Mouse (Mus musculus): ENCODE measurements around the gene Cmklr1.

The Cmklr1 gene

DNA sequence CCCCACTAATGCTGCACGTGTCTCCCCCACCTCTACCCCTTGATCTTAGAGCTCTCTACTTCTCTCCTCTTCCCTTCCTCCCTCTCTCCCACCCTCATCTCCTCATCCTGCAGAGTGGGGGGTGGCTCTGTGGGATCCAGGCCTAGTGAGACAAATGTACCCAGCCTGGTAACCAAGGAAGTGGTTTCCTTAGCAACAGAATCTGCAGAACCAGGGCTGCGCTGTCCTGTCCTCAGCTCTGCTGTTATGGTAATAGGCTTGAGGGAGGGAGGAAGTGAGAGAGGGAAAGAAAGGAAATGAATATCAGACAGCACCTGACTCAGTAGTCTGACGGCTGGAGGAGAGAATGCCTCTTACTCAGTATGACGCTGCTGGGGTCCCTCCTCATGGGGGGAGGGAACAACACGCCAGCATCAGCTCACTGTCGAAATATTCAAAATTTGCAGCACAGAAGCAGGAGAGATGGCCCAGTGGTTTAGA lies 58.4 kb downstream of the Cmklr1 start:
- in situ Hi-C loops (cut with MboI; ENCODE audit: low sequenced_read_pairs), result loop anchor here (25.0 kb wide), 1 partner anchor 246 kb away; the partner anchor contains the start of gene Selplg

DNA sequence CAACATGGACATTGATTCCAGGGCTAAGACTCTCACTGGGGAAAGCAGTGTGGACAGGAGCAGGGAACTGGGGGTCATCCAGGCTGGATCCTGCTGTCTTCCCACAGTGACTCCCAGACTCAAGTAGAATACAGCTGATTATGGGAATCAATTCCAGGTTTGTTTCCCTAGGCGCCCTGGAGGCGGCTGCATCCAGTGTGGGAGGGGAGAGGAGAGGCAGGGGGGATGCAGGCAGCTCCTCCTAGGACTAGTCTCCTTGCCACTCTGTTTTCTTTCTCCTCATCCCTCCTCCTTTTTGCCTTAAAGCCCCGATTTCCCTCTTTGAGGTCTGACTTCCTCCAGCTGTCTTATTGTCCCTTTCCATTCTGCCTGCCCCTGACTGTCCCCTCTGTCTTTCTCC lies 59.1 kb downstream of the Cmklr1 start:
- in situ Hi-C loops (cut with MboI; ENCODE audit: low sequenced_read_pairs), result loop anchor here (25.0 kb wide), 1 partner anchor 246 kb away; the partner anchor contains the start of gene Selplg

DNA sequence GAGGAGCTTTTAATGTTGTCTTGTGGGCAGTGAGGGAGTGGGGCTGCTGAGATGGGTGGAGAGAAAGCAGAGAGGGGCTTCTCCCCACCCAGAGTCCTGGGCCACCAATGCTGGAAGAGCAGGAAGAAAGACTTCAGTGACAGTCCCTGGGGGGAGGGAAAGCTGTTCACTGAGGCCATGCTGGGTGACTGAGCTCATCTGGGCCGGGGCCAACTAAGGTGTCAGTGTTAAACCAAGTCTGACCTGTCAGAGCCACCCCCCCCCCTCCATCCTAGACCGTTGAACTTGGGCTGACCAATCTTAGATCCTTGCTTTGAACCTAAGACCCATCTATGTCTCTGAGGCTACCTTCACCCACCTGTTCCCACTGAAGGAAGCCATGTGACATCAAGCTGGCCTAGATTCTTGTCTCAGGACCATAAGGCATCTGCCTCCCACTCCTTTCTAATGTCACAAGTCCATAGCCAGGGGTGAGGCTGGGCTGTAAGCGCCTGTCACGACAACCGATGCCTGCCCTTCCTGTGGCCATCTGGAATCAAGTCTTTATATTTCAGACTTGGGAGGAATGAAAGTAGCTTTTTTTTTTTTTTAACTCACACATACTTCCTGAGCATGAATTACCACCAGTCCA lies 60.1 kb downstream of the Cmklr1 start:
- in situ Hi-C loops (cut with MboI; ENCODE audit: low sequenced_read_pairs), result loop anchor here (25.0 kb wide), 1 partner anchor 247 kb away; the partner anchor contains the start of gene Selplg

DNA sequence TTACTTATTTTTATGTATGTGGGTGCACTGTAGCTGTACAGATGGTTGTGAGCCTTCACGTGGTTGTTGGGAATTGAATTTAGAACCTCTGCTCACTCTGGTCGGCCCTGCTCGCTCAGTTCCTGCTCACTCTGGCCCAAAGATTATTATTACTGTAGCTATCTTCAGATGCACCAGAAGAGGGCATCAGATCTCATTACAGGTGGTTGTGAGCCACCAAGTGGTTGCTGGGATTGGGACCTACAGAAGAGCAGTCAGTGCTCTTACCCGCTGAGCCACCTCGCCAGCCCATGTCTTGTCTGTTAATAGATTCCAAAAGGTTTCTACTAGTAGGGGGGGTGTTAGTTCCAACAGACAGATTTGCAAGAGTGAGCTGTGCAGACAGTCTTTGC lies 63.8 kb downstream of the Cmklr1 start:
- in situ Hi-C loops (cut with MboI; ENCODE audit: low sequenced_read_pairs), result loop anchor here (25.0 kb wide), 1 partner anchor 251 kb away; the partner anchor contains the start of gene Selplg

DNA sequence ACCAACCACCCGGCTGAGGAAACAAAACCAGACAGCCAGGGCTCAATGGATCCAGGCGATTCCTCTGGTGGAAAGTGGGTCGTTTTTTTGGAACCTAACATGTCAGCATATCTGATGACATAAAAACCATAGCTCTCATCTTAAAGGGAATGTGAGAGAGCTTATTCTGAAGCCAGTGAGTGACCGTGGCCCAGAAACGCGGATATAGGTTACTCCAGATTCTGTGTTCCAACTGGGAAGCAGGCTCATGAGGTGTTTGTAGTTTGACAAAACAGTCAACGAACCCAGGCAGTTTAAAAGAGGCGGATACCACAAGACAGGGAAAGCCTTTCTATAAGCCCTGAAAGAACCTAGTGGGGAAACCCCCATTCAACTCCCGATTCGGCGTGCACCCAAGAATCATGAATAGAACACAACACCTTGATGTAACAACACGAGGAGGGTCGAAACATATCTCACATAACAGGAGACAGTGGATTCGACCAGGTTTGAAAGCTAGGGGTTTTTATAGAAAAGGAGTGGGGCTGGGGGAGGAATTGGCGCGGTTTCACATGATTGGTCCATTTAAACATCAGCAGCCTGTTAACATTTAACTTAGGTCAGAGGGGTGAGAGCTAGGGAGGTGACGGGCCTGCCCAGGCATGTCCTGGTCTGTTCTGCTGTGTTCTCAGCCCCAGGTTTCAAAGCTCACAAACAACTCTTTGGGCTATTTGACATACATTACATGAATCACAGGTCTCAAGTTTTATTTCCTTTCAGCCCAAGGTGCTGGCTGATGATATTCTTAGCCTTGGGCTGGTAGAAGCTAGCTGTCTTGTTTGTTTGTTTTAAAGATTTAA lies 64.4 kb downstream of the Cmklr1 start:
- in situ Hi-C loops (cut with MboI; ENCODE audit: low sequenced_read_pairs), result loop anchor here (25.0 kb wide), 1 partner anchor 251 kb away; the partner anchor contains the start of gene Selplg

DNA sequence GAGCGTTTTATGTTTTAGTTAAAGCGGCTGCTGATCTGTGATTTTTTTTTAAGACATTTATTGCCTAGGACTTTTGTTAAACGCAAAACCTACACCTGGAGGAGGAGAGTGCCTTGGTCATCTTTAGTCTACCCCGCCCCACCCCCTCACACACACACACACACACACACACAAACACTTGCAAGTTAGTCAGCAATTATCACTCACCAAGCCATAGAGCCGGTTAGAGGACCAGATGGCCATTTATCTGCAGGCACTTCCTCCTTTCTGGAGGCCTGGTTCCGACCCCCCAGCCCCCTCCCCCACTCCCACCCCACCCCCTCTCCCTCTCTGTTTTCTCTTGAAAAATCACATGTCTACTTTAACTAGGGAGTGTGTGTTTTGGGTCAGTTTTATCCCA lies 65.8 kb downstream of the Cmklr1 start:
- in situ Hi-C loops (cut with MboI; ENCODE audit: low sequenced_read_pairs), result loop anchor here (25.0 kb wide), 1 partner anchor 253 kb away; the partner anchor contains the start of gene Selplg

DNA sequence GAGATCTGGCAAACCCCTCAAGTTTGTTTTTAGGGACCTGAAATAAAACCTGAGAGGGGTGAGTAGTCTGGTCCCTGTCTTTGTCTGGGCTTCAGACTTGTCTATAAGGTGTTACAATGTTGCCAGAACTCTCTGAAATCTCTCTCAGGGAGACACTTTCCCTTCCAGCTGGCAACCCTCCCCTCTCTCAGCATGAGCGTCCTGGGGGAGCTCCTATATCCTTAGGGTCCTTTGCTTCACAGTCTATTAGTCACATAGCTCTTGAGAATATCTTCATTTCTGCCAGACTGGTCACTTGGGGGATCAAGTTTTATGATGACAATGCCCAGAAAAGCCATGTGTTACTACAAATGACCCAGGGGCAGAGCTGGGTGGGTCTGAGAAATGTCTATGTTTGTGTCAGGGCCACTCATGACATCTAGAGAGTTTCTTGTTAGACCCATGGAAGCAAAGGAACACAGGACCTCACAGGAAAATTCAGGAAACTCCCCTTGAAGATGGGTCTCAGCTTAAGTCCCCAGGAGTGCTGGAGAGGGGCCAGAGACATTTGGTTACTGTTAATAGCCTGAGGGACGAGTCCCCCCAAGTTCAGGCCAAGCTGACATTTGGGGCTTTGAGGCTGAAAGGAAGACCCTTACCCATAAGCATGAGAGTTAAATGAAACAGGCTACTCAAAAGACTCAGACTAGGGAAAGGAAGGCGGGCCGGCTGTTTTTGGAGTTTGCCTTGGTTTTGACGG lies 66.6 kb downstream of the Cmklr1 start:
- in situ Hi-C loops (cut with MboI; ENCODE audit: low sequenced_read_pairs), result loop anchor here (25.0 kb wide), 1 partner anchor 254 kb away; the partner anchor contains the start of gene Selplg

DNA sequence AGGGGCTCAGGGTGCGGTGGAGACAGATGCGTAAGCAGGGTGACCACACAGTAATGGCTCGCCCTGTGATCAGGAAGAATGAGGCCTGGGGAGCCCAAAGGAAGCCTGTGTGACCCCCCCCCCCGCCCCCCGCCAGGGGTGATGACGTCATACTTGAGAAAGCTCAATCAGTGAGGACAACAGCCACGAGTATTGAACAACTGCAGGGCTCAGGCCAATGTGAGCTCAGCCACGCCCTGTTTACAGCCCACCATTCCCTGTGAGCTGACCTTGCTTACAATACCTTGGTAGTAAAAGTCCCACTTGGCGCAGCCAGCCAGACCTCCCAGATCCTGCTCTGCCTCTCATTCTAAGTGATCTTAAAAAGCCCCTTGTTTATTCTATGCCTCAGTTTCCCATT lies 69.4 kb downstream of the Cmklr1 start:
- in situ Hi-C loops (cut with MboI; ENCODE audit: low sequenced_read_pairs), result loop anchor here (25.0 kb wide), 1 partner anchor 256 kb away; the partner anchor contains the start of gene Selplg

DNA sequence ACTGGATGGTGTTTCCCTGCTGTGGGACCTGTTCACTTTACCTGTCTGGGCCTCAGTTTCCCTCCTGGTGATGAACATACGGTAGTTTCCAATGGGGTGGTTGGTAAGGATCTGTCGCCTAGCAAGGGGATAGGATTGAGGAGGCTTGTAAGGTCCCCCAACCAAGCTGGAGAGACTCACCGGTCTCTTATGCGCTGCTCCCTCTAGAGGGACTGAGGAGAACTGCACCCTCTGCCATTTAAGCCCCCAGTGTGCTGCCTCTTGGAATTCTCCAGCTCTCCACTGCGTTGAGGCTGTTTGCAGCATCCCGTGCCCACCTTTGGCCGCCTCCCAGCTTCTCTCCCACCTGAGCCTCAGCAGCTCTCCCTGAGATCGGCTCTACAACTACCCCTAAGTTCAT lies 70.0 kb downstream of the Cmklr1 start:
- in situ Hi-C loops (cut with MboI; ENCODE audit: low sequenced_read_pairs), result loop anchor here (25.0 kb wide), 1 partner anchor 257 kb away; the partner anchor contains the start of gene Selplg

DNA sequence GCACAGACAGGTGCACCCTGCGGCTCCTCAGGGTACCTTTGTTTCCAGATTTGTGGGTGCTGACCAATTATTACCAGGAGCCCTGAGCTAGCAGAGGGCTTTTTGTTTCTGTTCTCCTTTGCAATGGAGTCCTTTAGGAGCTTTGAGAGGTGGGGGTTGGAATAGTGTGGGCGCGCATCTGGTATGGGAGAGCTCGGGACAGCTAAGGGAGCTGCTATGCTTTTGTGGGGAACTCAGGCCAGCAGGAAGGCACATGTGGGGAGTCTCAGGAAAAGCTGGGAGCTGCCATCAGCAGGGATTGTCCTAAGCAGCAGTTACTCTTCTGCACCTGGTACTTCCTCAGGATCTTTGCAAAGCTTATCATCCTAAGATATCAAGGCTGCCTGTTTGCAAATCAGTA lies 71.1 kb downstream of the Cmklr1 start:
- in situ Hi-C loops (cut with MboI; ENCODE audit: low sequenced_read_pairs), result loop anchor here (25.0 kb wide), 1 partner anchor 258 kb away; the partner anchor contains the start of gene Selplg

DNA sequence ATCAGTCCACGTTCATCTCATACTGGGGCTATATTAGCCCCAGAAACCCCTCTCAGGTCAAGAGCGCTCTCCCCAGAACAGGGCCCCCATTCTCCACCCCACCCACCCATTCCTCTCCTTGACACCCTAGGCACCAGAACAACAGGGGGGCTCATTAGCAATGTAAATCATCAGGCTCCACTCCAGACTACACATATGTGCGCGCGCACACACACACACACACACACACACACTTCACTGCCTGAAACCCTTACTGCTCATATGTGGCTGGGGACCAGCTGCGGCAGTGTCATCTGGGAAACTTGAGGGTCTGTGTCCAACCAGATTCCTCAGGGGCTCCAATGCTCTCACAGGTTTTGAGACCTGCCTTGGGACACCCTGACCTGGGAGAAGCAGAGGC lies 71.8 kb downstream of the Cmklr1 start:
- in situ Hi-C loops (cut with MboI; ENCODE audit: low sequenced_read_pairs), result loop anchor here (25.0 kb wide), 1 partner anchor 259 kb away; the partner anchor contains the start of gene Selplg

DNA sequence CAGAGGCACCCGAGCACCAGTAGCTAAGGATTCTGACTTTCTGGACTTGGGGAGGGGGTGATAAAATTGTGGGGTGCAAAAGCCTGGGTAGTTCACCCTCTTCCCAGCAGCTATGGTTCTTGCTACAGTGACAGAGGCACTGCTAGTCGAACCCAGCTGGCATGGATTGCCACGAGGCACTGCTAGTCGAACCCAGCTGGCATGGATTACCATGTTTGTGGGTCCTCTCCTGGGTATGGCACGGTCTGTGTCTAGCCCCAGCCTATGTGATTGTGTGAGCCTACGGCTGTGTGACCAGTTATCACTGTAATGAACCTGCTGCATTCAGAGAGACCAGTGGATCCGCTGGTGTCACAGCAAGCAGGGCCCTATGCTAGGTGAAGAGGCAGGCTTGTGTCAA lies 72.7 kb downstream of the Cmklr1 start:
- in situ Hi-C loops (cut with MboI; ENCODE audit: low sequenced_read_pairs), result loop anchor here (25.0 kb wide), 1 partner anchor 260 kb away; the partner anchor contains the start of gene Selplg

DNA sequence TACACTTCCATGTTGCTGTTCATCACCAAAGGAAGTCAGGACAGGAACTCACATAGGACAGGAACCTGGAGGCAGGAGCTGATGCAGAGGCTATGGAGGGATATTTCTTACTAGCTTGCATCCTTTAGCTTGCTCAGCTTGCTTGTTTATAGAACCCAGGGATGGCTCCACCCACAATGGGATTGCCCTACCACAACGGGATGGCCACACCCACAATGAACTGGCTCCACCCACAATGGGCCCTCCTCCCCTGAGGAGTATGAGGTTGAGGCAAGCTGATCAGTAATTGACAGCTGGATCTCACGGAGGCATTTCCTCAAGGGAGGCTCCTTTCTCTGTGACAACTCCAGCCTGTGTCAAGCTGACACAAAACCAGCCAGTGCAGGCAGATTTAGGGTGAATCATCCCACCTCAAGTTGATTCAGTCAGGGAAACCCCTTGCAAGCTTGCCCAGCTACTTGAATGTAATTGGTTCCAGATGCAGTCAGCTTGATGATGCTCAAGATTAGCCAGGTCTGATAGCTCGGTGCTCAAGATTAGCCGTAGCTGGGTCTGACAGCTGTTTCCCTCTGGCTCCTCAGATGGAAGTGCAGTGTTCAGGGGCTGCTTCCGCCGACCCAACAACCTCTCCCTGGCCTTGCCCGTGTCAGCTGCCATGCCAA lies 80.0 kb downstream of the Cmklr1 start:
- in situ Hi-C loops (cut with MboI; ENCODE audit: low sequenced_read_pairs), result no loop called here

DNA sequence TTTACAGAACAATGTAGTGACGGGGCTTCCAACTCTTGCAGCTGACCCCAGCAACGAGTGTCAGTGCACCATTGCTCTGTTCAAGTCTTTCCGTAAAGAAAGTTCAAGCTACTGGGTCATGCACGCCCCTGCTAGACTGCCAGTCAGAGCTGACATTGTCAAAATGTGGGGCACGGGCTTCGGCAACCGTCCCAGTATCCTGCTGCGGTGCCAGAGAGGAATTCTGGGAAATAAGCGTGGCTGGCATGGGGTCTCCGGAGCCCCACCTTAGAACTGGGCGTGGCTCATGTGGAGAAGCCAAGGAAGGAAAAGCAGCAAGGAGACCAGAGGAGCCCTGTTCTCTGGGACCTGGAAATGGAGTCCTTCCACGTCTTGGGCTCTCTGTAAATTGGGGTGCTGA lies 84.4 kb downstream of the Cmklr1 start:
- in situ Hi-C loops (cut with MboI; ENCODE audit: low sequenced_read_pairs), result no loop called here

DNA sequence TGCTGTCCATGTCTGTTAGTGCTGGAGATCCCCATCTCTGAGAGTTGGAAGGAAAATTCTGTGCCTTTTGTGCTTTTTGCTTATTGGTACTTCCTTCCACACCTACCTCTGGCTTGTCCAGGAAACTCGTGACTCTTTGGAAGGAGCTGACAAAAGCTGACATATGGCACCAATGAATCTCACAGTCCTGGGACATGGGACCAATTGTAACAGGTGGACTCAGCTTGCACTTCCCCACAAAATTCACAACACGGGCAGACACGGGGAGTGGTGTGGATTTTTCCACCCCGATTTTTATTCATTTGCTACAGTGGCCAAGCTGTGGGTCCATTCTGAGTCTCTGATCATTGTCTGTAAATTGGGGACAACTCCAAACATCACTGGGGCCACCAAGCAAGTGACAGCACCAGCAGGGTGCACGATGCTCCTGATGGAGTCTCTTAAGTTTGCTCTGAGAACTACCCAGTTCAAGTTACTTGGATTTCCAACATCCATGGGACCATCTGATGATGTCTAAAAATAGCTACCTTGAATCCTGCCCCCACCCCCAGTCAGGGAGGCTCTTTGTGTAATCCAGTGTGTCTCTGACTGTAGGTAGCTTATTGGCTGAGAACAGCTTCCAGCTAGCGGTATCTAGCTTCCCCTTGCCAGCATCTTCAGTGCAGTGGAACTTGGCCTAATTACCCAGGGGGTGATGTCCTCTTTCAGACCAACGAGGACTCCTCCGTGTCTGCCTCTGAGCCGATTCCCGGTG lies 84.9 kb downstream of the Cmklr1 start:
- in situ Hi-C loops (cut with MboI; ENCODE audit: low sequenced_read_pairs), result no loop called here

DNA sequence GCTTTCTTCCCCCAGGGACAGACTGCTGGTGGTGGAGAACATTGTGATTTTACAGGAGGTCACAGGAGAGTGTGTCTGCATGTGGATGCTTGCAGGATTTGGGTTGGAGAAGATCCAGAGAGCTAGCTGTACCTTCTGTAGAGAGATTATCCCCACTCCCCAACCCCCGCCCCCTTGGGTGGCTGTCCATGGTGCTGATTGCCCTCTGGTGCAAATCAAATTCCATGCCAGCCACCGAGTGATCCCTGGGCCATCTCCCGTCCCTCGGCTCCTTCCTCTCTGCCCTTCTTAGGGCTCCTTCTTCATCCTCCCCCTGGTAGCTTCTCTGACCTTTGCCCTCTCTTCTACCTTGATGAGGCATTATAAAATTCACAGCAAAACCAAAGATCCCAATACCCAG lies 85.8 kb downstream of the Cmklr1 start:
- in situ Hi-C loops (cut with MboI; ENCODE audit: low sequenced_read_pairs), result no loop called here
